Mouse (Mus musculus): ENCODE results near the gene Runx2. TPM values are rescaled to one million over a fixed set of nuclear protein-coding genes. Genes with fewer than 3 reads are reported as not detected.

The Runx2 gene
- polyA plus RNA-seq, 1 experiment from 2014 or later: 1.3 TPM

- 92% methylated on average over 2 of the region's 2 CpGs for WGBS
These were observed 215.5 kb downstream of the Runx2 start for GRCm38 (mm10) chr17:44599132-44599531.

GRCm38 (mm10) chr17:44597918-44598504 lies 216.6 kb downstream of the Runx2 start:
- no peaks in the 10 kb centered on the region for H3K36me3 ChIP-seq
- 40% methylated on average over 8 of the region's 8 CpGs for WGBS
- H3K4me1 ChIP-seq: peaks cover 15% of the 10 kb centered on the region
- peak overlapping the region; percentile 78 for H3K27ac ChIP-seq
- no peak for ATAC-seq (replicated peaks; ENCODE audit: low FRiP score)
- no peak overlapping the region for H3K4me3 ChIP-seq (replicated peaks)
- no peaks in the 10 kb centered on the region for H3K9me3 ChIP-seq (replicated peaks)
- H3K4me2 ChIP-seq: 0 out of 2 replicates have a peak overlapping the region, but pooled peaks have one; percentile 19
- H3K9ac ChIP-seq: no peak overlapping the region
- no peaks in the 10 kb centered on the region for H3K27me3 ChIP-seq

More at GRCm38 (mm10) chr17:44599132-44599531, 215.5 kb downstream of the Runx2 start:
- Histone ChIP-seq H3K4me2 (no peak overlapping the region), H3K27me3 (no peaks in the 10 kb centered on the region), H3K9me3 (replicated peaks) (no peaks in the 10 kb centered on the region), H3K4me3 (replicated peaks) (no peak overlapping the region), H3K4me1 (peaks cover 15% of the 10 kb centered on the region), H3K9ac (no peak overlapping the region), H3K36me3 (no peaks in the 10 kb centered on the region), H3K27ac (peak overlapping the region; percentile 54; the same call in 1 of the 2 replicates)
- no peak for ATAC-seq (replicated peaks; ENCODE audit: low FRiP score)

- Histone ChIP-seq H3K4me1 (0 out of 2 replicates have a peak, but pooled peaks cover 16% of the 10 kb centered on the region), H3K9ac (no peak overlapping the region), H3K27me3 (no peaks in the 10 kb centered on the region), H3K9me3 (replicated peaks) (no peaks in the 10 kb centered on the region), H3K27ac (no peak overlapping the region), H3K4me3 (replicated peaks) (no peak overlapping the region), H3K4me2 (no peak overlapping the region), H3K36me3 (no peaks in the 10 kb centered on the region)
- no peak for ATAC-seq (replicated peaks; ENCODE audit: low FRiP score)
- WGBS: 83% methylated on average over 6 of the region's 6 CpGs
These were observed 221.9 kb downstream of the Runx2 start for GRCm38 (mm10) chr17:44592737-44593090.

GRCm38 (mm10) chr17:44592067-44592736 lies 222.4 kb downstream of the Runx2 start:
- Histone ChIP-seq H3K9ac (no peak overlapping the region), H3K36me3 (no peaks in the 10 kb centered on the region), H3K9me3 (replicated peaks) (no peaks in the 10 kb centered on the region), H3K4me1 (peaks cover 20% of the 10 kb centered on the region; the same call in 1 of the 2 replicates), H3K4me2 (no peak overlapping the region), H3K27ac (no peak overlapping the region), H3K4me3 (replicated peaks) (no peak overlapping the region), H3K27me3 (no peaks in the 10 kb centered on the region)
- 52% methylated on average over 16 of the region's 16 CpGs for WGBS
- ATAC-seq (replicated peaks; ENCODE audit: low FRiP score): no peak

GRCm38 (mm10) chr17:44588470-44588869 lies 226.1 kb downstream of the Runx2 start:
- Histone ChIP-seq H3K9me3 (replicated peaks) (no peaks in the 10 kb centered on the region), H3K4me1 (peaks cover 20% of the 10 kb centered on the region; the same call in 1 of the 2 replicates), H3K27ac (peak overlapping the region; percentile 28; the same call in 1 of the 2 replicates), H3K9ac (no peak overlapping the region), H3K27me3 (no peaks in the 10 kb centered on the region), H3K36me3 (no peaks in the 10 kb centered on the region), H3K4me3 (replicated peaks) (no peak overlapping the region), H3K4me2 (no peak overlapping the region)
- 32% methylated on average over 3 of the region's 3 CpGs for WGBS
- ATAC-seq (replicated peaks; ENCODE audit: low FRiP score): peak; percentile 82

GRCm38 (mm10) chr17:44588020-44588419 lies 226.6 kb downstream of the Runx2 start:
- ATAC-seq (replicated peaks; ENCODE audit: low FRiP score): peak; percentile 61; the same call in 1 of the 2 replicates
- Histone ChIP-seq H3K4me1 (peaks cover 20% of the 10 kb centered on the region; the same call in 1 of the 2 replicates), H3K9ac (no peak overlapping the region), H3K27me3 (no peaks in the 10 kb centered on the region), H3K4me2 (no peak overlapping the region), H3K4me3 (replicated peaks) (no peak overlapping the region), H3K27ac (0 out of 2 replicates have a peak overlapping the region, but pooled peaks have one; percentile 9), H3K9me3 (replicated peaks) (no peaks in the 10 kb centered on the region), H3K36me3 (no peaks in the 10 kb centered on the region)
- WGBS: 50% methylated on average over 3 of the region's 3 CpGs

GRCm38 (mm10) chr17:44586196-44586595 lies 228.4 kb downstream of the Runx2 start:
- H3K27ac ChIP-seq: no peak overlapping the region
- H3K27me3 ChIP-seq: no peaks in the 10 kb centered on the region
- no peaks in the 10 kb centered on the region for H3K36me3 ChIP-seq
- no peak overlapping the region for H3K4me2 ChIP-seq
- WGBS: 82% methylated on average over 3 of the region's 3 CpGs
- peaks cover 16% of the 10 kb centered on the region; the same call in 1 of the 2 replicates for H3K4me1 ChIP-seq
- no peaks in the 10 kb centered on the region for H3K9me3 ChIP-seq (replicated peaks)
- no peak overlapping the region for H3K9ac ChIP-seq
- no peak overlapping the region for H3K4me3 ChIP-seq (replicated peaks)
- ATAC-seq (replicated peaks; ENCODE audit: low FRiP score): no peak

DNA sequence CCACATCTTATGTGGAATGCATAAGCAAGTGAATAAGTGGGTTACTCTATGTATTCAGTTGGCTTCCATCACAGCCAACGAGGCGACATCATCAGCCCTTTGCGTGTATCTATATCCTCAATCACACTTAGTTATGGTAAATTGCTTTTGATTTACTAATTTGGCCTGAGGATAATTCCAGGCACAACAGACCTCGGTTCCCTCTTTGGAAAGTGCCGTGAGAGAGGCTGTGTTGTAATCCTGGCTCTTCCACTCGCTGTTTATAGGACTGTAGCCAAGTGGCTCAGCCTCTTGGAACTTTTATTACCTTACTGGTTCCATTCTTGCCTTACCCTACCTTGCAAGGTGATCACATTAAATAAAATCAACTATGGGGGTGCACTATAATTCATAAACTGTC lies 229.8 kb downstream of the Runx2 start:
- H3K27ac ChIP-seq: no peak overlapping the region
- no peak overlapping the region for H3K4me2 ChIP-seq
- H3K4me1 ChIP-seq: peaks cover 16% of the 10 kb centered on the region; the same call in 1 of the 2 replicates
- no peak overlapping the region for H3K4me3 ChIP-seq (replicated peaks)
- no peaks in the 10 kb centered on the region for H3K36me3 ChIP-seq
- no peaks in the 10 kb centered on the region for H3K27me3 ChIP-seq
- no peak overlapping the region for H3K9ac ChIP-seq
- 67% methylated on average over 6 of the region's 6 CpGs for WGBS
- ATAC-seq (replicated peaks; ENCODE audit: low FRiP score): no peak
- no peaks in the 10 kb centered on the region for H3K9me3 ChIP-seq (replicated peaks)

DNA sequence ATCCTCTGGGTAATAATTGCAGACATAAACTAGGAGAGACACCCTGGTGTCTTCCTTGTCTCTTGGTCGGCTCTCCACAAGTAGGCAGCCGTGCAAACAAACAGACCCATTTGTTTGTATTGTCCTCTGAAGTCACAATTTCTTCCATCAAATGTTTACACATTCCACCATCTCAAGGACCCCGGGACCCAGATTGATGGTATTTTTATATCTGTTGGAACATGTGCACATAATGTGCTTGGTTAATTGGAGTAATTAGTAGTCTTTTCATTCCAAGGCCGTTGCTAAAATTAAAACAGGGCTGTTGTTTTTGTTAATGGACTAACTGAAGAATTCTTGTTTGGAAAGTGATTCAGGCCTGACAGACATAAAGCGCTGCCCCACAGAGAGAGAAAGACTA lies 236.8 kb downstream of the Runx2 start:
- H3K9me3 ChIP-seq (replicated peaks): no peaks in the 10 kb centered on the region
- no peak overlapping the region for H3K4me2 ChIP-seq
- H3K36me3 ChIP-seq: no peaks in the 10 kb centered on the region
- no peak overlapping the region for H3K4me3 ChIP-seq (replicated peaks)
- peaks cover 4% of the 10 kb centered on the region; the same call in 1 of the 2 replicates for H3K27me3 ChIP-seq
- H3K4me1 ChIP-seq: no peaks in the 10 kb centered on the region
- no peak overlapping the region for H3K9ac ChIP-seq
- H3K27ac ChIP-seq: no peak overlapping the region
- 49% methylated on average over 5 of the region's 5 CpGs for WGBS
- ATAC-seq (replicated peaks; ENCODE audit: low FRiP score): no peak

DNA sequence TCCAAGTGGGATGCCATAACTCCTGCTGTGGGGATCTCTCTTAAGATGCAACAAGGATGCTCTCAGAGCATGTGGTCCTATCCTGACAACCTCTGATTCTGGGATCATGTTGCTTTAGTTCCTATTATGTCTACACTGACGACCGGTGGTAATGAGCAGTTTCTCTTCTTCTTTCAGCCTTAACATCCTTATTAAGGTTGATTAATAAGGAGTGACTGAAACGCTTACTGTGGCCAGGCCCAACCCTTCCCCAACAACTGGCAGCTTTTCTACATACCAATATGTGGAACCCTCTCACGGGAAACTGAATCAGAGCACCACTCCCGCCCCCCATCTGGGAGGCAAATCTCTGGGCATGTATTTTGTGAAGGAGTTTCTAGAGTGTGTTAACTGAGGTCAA lies 243.7 kb downstream of the Runx2 start:
- H3K4me3 ChIP-seq (replicated peaks): no peak overlapping the region
- no peak overlapping the region for H3K4me2 ChIP-seq
- peaks cover 5% of the 10 kb centered on the region; the same call in 1 of the 2 replicates for H3K4me1 ChIP-seq
- no peak overlapping the region for H3K27ac ChIP-seq
- H3K9me3 ChIP-seq (replicated peaks): no peaks in the 10 kb centered on the region
- peaks cover 51% of the 10 kb centered on the region for H3K27me3 ChIP-seq
- no peaks in the 10 kb centered on the region for H3K36me3 ChIP-seq
- no peak overlapping the region for H3K9ac ChIP-seq
- 86% methylated on average over 5 of the region's 5 CpGs for WGBS
- ATAC-seq (replicated peaks; ENCODE audit: low FRiP score): no peak

GRCm38 (mm10) chr17:44569020-44569621 lies 245.5 kb downstream of the Runx2 start:
- peaks cover 56% of the 10 kb centered on the region for H3K27me3 ChIP-seq
- H3K4me2 ChIP-seq: no peak overlapping the region
- H3K9me3 ChIP-seq (replicated peaks): no peaks in the 10 kb centered on the region
- H3K36me3 ChIP-seq: no peaks in the 10 kb centered on the region
- WGBS: 81% methylated on average over 8 of the region's 8 CpGs
- no peak for ATAC-seq (replicated peaks; ENCODE audit: low FRiP score)
- peaks cover 16% of the 10 kb centered on the region for H3K4me1 ChIP-seq
- no peak overlapping the region for H3K4me3 ChIP-seq (replicated peaks)
- no peak overlapping the region for H3K27ac ChIP-seq
- H3K9ac ChIP-seq: no peak overlapping the region

- H3K4me1 ChIP-seq: peaks cover 16% of the 10 kb centered on the region
- H3K9ac ChIP-seq: no peak overlapping the region
- no peak overlapping the region for H3K4me2 ChIP-seq
- no peaks in the 10 kb centered on the region for H3K36me3 ChIP-seq
- peaks cover 75% of the 10 kb centered on the region for H3K27me3 ChIP-seq
- no peak overlapping the region for H3K27ac ChIP-seq
- H3K4me3 ChIP-seq (replicated peaks): no peak overlapping the region
- WGBS: 72% methylated on average over 5 of the region's 5 CpGs
- no peaks in the 10 kb centered on the region for H3K9me3 ChIP-seq (replicated peaks)
- ATAC-seq (replicated peaks; ENCODE audit: low FRiP score): no peak
These were observed 247.6 kb downstream of the Runx2 start for GRCm38 (mm10) chr17:44566992-44567391.

All from kidney, embryonic 15.5 days (tissue).